Mouse (Mus musculus): ENCODE measurements around the gene Neurl1a. TPM values are rescaled to one million over a fixed set of nuclear protein-coding genes. Genes with fewer than 3 reads are reported as not detected.
A peak's percentile ranks its signal among the peaks of the same experiment; 100 is the strongest.

Neurl1a gene
- total RNA-seq, 2 experiments from 2014 or later: 124 to 133 TPM

- no peak overlapping the region for H3K4me3 ChIP-seq
- TF ChIP-seq CTCF (IDR thresholded peaks at IDR 0.05): no peak
- H3K27ac ChIP-seq: no peak overlapping the region
- DNase-seq: no peak
- intact Hi-C loops (cut with DNase I): no loop called here
Measured at GRCm38 (mm10) chr19:47203042-47203441, 24.4 kb downstream of the Neurl1a start.

GRCm38 (mm10) chr19:47204653-47205052 is 26.0 kb downstream of the Neurl1a start:
- no peak for DNase-seq
- intact Hi-C loops (cut with DNase I): no loop called here
- TF ChIP-seq CTCF (IDR thresholded peaks at IDR 0.05): no peak
- H3K4me3 ChIP-seq: no peak overlapping the region
- no peak overlapping the region for H3K27ac ChIP-seq

GRCm38 (mm10) chr19:47206126-47206525 is 27.5 kb downstream of the Neurl1a start:
- no peak for TF ChIP-seq CTCF (IDR thresholded peaks at IDR 0.05)
- DNase-seq: peak; percentile 63
- no peak overlapping the region for H3K4me3 ChIP-seq
- peak overlapping the region; percentile 48 for H3K27ac ChIP-seq
- intact Hi-C loops (cut with DNase I): no loop called here

- no peak overlapping the region for H3K4me3 ChIP-seq
- intact Hi-C loops (cut with DNase I): no loop called here
- TF ChIP-seq CTCF (IDR thresholded peaks at IDR 0.05): no peak
- DNase-seq: no peak
- no peak overlapping the region for H3K27ac ChIP-seq
Measured at GRCm38 (mm10) chr19:47210432-47210831, 31.8 kb downstream of the Neurl1a start.

GRCm38 (mm10) chr19:47211609-47212312 is 33.1 kb downstream of the Neurl1a start:
- intact Hi-C loops (cut with DNase I): no loop called here
- DNase-seq: no peak
- no peak overlapping the region for H3K4me3 ChIP-seq
- no peak for TF ChIP-seq CTCF (IDR thresholded peaks at IDR 0.05)
- H3K27ac ChIP-seq: no peak overlapping the region

GRCm38 (mm10) chr19:47212401-47212800 is 33.8 kb downstream of the Neurl1a start:
- intact Hi-C loops (cut with DNase I): no loop called here
- Histone ChIP-seq H3K27ac (no peak overlapping the region), H3K4me3 (no peak overlapping the region)
- no peak for DNase-seq
- no peak for TF ChIP-seq CTCF (IDR thresholded peaks at IDR 0.05)

GRCm38 (mm10) chr19:47213470-47213869 is 34.9 kb downstream of the Neurl1a start:
- no peak for DNase-seq
- intact Hi-C loops (cut with DNase I): no loop called here
- peak; percentile 42 for TF ChIP-seq CTCF (IDR thresholded peaks at IDR 0.05)
- Histone ChIP-seq H3K27ac (no peak overlapping the region), H3K4me3 (no peak overlapping the region)

- intact Hi-C loops (cut with DNase I): no loop called here
- no peak for TF ChIP-seq CTCF (IDR thresholded peaks at IDR 0.05)
- H3K27ac ChIP-seq: 0 out of 2 replicates have a peak overlapping the region, but pooled peaks have one; percentile 1
- no peak overlapping the region for H3K4me3 ChIP-seq
- no peak for DNase-seq
Measured at GRCm38 (mm10) chr19:47216766-47217165, 38.1 kb downstream of the Neurl1a start.

GRCm38 (mm10) chr19:47219622-47220021 is 41.0 kb downstream of the Neurl1a start:
- no peak overlapping the region for H3K27ac ChIP-seq
- DNase-seq: no peak
- no peak for TF ChIP-seq CTCF (IDR thresholded peaks at IDR 0.05)
- intact Hi-C loops (cut with DNase I): no loop called here
- H3K4me3 ChIP-seq: no peak overlapping the region

- TF ChIP-seq CTCF (IDR thresholded peaks at IDR 0.05): no peak
- H3K27ac ChIP-seq: peak overlapping the region; percentile 38; the same call in 1 of the 2 replicates
- intact Hi-C loops (cut with DNase I): no loop called here
- H3K4me3 ChIP-seq: no peak overlapping the region
- DNase-seq: no peak
Measured at GRCm38 (mm10) chr19:47220232-47220631, 41.6 kb downstream of the Neurl1a start.

GRCm38 (mm10) chr19:47221006-47221405 is 42.4 kb downstream of the Neurl1a start:
- DNase-seq: no peak
- Histone ChIP-seq H3K27ac (peak overlapping the region; percentile 38; the same call in 1 of the 2 replicates), H3K4me3 (no peak overlapping the region)
- no peak for TF ChIP-seq CTCF (IDR thresholded peaks at IDR 0.05)
- intact Hi-C loops (cut with DNase I): no loop called here

GRCm38 (mm10) chr19:47221500-47222153 is 43.0 kb downstream of the Neurl1a start:
- intact Hi-C loops (cut with DNase I): no loop called here

GRCm38 (mm10) chr19:47222154-47222840 is 43.7 kb downstream of the Neurl1a start:
- no peak for TF ChIP-seq CTCF (IDR thresholded peaks at IDR 0.05)
- H3K27ac ChIP-seq: peak overlapping the region; percentile 94
- intact Hi-C loops (cut with DNase I): no loop called here
- DNase-seq: peak; percentile 94
- peak overlapping the region; percentile 29; the same call in 1 of the 2 replicates for H3K4me3 ChIP-seq

More at GRCm38 (mm10) chr19:47221500-47222153, 43.0 kb downstream of the Neurl1a start:
- no peak for TF ChIP-seq CTCF (IDR thresholded peaks at IDR 0.05)
- Histone ChIP-seq H3K27ac (peak overlapping the region; percentile 94), H3K4me3 (no peak overlapping the region)
- DNase-seq: no peak

Measured in gastrocnemius, adult 2 months (tissue).